Mouse (Mus musculus): ENCODE results near the gene Irgm1. TPM values are rescaled to one million over a fixed set of nuclear protein-coding genes. Genes with fewer than 3 reads are reported as not detected.
A peak's percentile ranks its signal among the peaks of the same experiment; 100 is the strongest.
"Not testable (repeated sequence)": the region's sequence is repeated elsewhere in the genome, so short reads cannot be mapped to it uniquely, and the experiment has no call there.

Irgm1 gene
- total RNA-seq, 1 experiment, result 5.7 TPM

DNA sequence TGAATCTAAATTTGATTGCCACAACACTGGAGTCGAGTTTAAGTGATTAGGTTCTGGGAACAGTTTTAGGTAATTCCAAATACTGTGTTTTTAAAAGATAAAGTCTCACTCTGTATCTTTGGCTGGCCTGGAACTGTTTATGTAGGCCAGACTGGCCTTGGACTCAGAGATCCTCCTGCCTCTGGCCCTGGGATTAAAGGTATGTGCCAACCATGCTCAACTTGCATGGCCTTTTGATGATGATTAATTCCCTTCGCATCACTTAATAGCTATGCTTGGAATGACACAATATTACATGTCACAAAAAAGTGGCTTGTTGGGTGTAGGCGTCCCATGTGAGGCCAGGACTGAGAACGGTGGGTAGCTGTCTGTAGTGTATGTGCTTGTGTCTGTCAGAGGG, 19.3 kb downstream of the Irgm1 start:
- no peak for DNase-seq (ENCODE audit: low read depth, low spot score)
- H3K4me1 ChIP-seq (ENCODE audit: control insufficient read depth in 2 of 2, insufficient read depth in 2 of 2, low read length in 2 of 2, poor library complexity in 1 of 2), result peaks cover 0 to 8% of the 10 kb centered on the region in 2 experiments; a peak in 1 of 4 replicates
- no peak overlapping the region for H3K9ac ChIP-seq (ENCODE audit: insufficient read depth, low read depth, low read length, poor library complexity, severe bottlenecking)
- H3K9me3 ChIP-seq (ENCODE audit: control insufficient read depth, insufficient read depth, low read depth, low read length), result no peaks in the 10 kb centered on the region
- TF ChIP-seq ZC3H11A (IDR thresholded peaks at IDR 0.05; ENCODE audit: borderline replicate concordance, low read depth, low read length), result no peak
- no peak for TF ChIP-seq CHD2 (IDR thresholded peaks at IDR 0.05; ENCODE audit: low read depth, low read length)
- TF ChIP-seq MAFK (IDR thresholded peaks at IDR 0.05; ENCODE audit: insufficient read depth, low read depth, low read length), result no peak
- TF ChIP-seq HCFC1 (IDR thresholded peaks at IDR 0.05; ENCODE audit: borderline replicate concordance, insufficient read depth, low read length), result no peak
- no peak for TF ChIP-seq ZNF384 (IDR thresholded peaks at IDR 0.05; ENCODE audit: low read depth, low read length)
- H3K4me3 ChIP-seq (ENCODE audit: insufficient read depth in 1 of 2, low read depth in 1 of 2, low read length in 2 of 2, poor library complexity in 1 of 2, severe bottlenecking in 1 of 2), result no peak overlapping the region
- no peaks in the 10 kb centered on the region for H3K36me3 ChIP-seq (ENCODE audit: control insufficient read depth, insufficient read depth, low read length, poor library complexity, severe bottlenecking)
- H3K27ac ChIP-seq (ENCODE audit: insufficient read depth, low read depth, low read length, poor library complexity, severe bottlenecking), result no peak overlapping the region
- in situ Hi-C loops (cut with MboI; ENCODE audit: low sequenced_read_pairs in 2 of 2, unreplicated experiment in 2 of 2), result loop anchor here (5.0 to 25.0 kb wide), 2 partner anchors 65 to 410 kb away; no protein-coding TSS in a partner anchor

DNA sequence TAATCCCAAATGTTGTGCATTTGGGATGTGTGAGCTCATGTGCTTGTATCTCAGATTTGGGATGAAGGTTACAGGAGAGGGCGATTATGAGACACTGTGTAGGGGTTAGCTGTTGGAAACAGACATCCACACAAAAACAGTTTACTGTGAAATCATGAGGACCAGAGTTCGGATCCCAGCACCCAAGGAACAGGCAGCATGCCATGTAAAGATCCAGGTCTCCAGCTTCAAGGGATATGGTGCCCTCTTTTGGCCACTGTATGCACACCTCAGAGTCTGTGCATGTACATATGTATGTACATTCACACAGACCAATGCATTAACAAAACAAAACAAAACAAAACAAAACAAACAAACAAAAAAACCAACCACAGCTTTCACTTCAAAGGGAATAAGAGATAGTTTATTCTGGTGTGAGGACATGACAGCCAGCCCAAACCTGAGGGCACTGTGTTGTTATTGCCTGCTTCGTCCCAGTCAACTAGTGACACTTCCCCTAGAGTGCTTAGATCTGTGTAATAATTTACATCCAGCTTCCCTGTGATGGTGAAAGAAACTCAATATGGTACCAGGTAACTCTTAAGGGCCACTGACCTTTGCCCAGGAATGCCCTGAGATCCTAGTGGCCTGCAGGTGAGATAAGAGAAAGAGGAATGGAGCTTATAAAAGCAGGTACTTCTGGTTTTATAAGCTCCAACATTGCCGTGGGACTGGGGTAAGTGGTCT, 20.1 kb downstream of the Irgm1 start:
- in situ Hi-C loops (cut with MboI; ENCODE audit: low sequenced_read_pairs in 2 of 2, unreplicated experiment in 2 of 2), result loop anchor here (5.0 to 25.0 kb wide), 2 partner anchors 64 to 411 kb away; no protein-coding TSS in a partner anchor
- H3K36me3 ChIP-seq (ENCODE audit: control insufficient read depth, insufficient read depth, low read length, poor library complexity, severe bottlenecking), result no peaks in the 10 kb centered on the region
- DNase-seq (ENCODE audit: low read depth, low spot score), result no peak
- TF ChIP-seq ZC3H11A (IDR thresholded peaks at IDR 0.05; ENCODE audit: borderline replicate concordance, low read depth, low read length) (peak; percentile 33; the same call in 1 of the 2 replicates), HCFC1 (IDR thresholded peaks at IDR 0.05; ENCODE audit: borderline replicate concordance, insufficient read depth, low read length) (no peak)
- H3K4me3 ChIP-seq (ENCODE audit: insufficient read depth in 1 of 2, low read depth in 1 of 2, low read length in 2 of 2, poor library complexity in 1 of 2, severe bottlenecking in 1 of 2), result no peak overlapping the region
- no peaks in the 10 kb centered on the region for H3K9me3 ChIP-seq (ENCODE audit: control insufficient read depth, insufficient read depth, low read depth, low read length)
- H3K4me1 ChIP-seq (ENCODE audit: control insufficient read depth in 2 of 2, insufficient read depth in 2 of 2, low read length in 2 of 2, poor library complexity in 1 of 2), result peaks cover 0 to 8% of the 10 kb centered on the region in 2 experiments; a peak in 1 of 4 replicates
- H3K9ac ChIP-seq (ENCODE audit: insufficient read depth, low read depth, low read length, poor library complexity, severe bottlenecking), result no peak overlapping the region
- H3K27ac ChIP-seq (ENCODE audit: insufficient read depth, low read depth, low read length, poor library complexity, severe bottlenecking), result no peak overlapping the region

DNA sequence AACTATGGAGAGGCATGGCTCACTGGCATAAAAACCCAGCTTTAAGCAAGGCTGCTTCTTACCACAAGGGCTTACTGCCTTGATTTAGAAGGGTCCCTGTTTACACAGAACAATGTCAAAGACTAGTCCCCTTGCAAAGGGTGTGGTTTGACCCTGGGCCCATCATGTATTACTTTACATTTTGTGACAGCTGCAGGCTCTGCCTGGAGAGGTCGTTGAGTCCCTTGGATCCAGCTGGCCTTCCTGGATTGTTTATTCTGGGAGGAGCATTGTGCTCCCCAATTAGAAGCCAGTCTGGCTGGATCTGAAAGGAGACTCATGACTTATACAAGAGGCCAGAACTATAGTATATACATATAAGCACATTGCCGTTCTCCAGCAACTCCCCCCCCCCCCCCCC, 21.2 kb downstream of the Irgm1 start:
- in situ Hi-C loops (cut with MboI; ENCODE audit: low sequenced_read_pairs in 2 of 2, unreplicated experiment in 2 of 2), result loop anchor here (5.0 to 25.0 kb wide), 2 partner anchors 63 to 412 kb away; no protein-coding TSS in a partner anchor
- no peak for TF ChIP-seq MAFK (IDR thresholded peaks at IDR 0.05; ENCODE audit: insufficient read depth, low read depth, low read length)
- TF ChIP-seq ZC3H11A (IDR thresholded peaks at IDR 0.05; ENCODE audit: borderline replicate concordance, low read depth, low read length), result no peak
- no peak for TF ChIP-seq CHD2 (IDR thresholded peaks at IDR 0.05; ENCODE audit: low read depth, low read length)
- no peak for TF ChIP-seq ZNF384 (IDR thresholded peaks at IDR 0.05; ENCODE audit: low read depth, low read length)
- TF ChIP-seq HCFC1 (IDR thresholded peaks at IDR 0.05; ENCODE audit: borderline replicate concordance, insufficient read depth, low read length), result no peak
- H3K9ac ChIP-seq (ENCODE audit: insufficient read depth, low read depth, low read length, poor library complexity, severe bottlenecking), result no peak overlapping the region
- no peak for DNase-seq (ENCODE audit: low read depth, low spot score)
- no peaks in the 10 kb centered on the region for H3K36me3 ChIP-seq (ENCODE audit: control insufficient read depth, insufficient read depth, low read length, poor library complexity, severe bottlenecking)
- no peak overlapping the region for H3K4me3 ChIP-seq (ENCODE audit: insufficient read depth in 1 of 2, low read depth in 1 of 2, low read length in 2 of 2, poor library complexity in 1 of 2, severe bottlenecking in 1 of 2)
- H3K4me1 ChIP-seq (ENCODE audit: control insufficient read depth in 2 of 2, insufficient read depth in 2 of 2, low read length in 2 of 2, poor library complexity in 1 of 2), result peaks cover 0 to 10% of the 10 kb centered on the region in 2 experiments; a peak in 1 of 4 replicates
- no peak overlapping the region for H3K27ac ChIP-seq (ENCODE audit: insufficient read depth, low read depth, low read length, poor library complexity, severe bottlenecking)
- no peaks in the 10 kb centered on the region for H3K9me3 ChIP-seq (ENCODE audit: control insufficient read depth, insufficient read depth, low read depth, low read length)

DNA sequence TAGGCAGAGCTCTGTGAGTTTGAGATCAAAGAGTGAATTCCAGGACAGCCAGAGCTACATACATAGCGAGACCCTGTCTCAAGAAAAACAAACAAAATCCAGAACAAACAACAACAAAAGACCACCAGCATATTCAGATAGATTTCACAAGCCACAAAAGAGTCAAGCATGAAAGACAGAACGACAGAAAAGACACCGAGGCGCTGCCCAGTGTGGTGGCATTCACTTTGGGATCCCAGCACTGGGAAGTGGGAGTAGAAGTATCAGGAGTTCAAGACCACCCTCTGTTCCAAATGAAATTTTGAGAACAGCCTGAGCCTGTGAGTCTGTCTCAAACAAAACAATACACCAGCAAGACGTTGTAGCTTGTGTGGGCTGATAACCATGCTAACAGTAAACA, 24.6 kb downstream of the Irgm1 start:
- DNase-seq (ENCODE audit: low read depth, low spot score), result no peak
- no peaks in the 10 kb centered on the region for H3K9me3 ChIP-seq (ENCODE audit: control insufficient read depth, insufficient read depth, low read depth, low read length)
- in situ Hi-C loops (cut with MboI; ENCODE audit: low sequenced_read_pairs in 2 of 2, unreplicated experiment in 2 of 2), result no loop called here

DNA sequence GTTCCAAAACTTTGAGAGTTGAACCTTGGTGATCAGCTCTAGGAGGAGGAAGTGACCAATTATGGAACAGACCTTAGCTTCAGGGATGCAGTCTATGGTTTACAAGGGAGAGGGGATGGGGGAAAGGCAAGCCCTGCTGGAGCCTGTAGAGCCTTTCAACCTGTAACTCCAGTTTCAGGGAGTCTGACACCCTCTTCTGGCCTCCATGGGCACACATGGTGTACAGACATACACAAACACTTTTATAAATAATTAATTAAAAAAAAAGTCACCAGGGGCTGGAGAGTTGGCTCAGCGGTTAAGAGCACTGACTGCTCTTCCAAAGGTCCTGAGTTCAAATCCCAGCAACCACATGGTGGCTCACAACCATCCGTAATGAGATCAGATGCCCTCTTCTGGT, 25.1 kb downstream of the Irgm1 start:
- H3K4me1 ChIP-seq (ENCODE audit: control insufficient read depth in 2 of 2, insufficient read depth in 2 of 2, low read length in 2 of 2, poor library complexity in 1 of 2); H3K36me3 ChIP-seq (ENCODE audit: control insufficient read depth, insufficient read depth, low read length, poor library complexity, severe bottlenecking); H3K9me3 ChIP-seq (ENCODE audit: control insufficient read depth, insufficient read depth, low read depth, low read length); H3K27ac ChIP-seq (ENCODE audit: insufficient read depth, low read depth, low read length, poor library complexity, severe bottlenecking); in situ Hi-C loops (cut with MboI; ENCODE audit: low sequenced_read_pairs in 2 of 2, unreplicated experiment in 2 of 2); H3K4me3 ChIP-seq (ENCODE audit: insufficient read depth in 1 of 2, low read depth in 1 of 2, low read length in 2 of 2, poor library complexity in 1 of 2, severe bottlenecking in 1 of 2); DNase-seq (ENCODE audit: low read depth, low spot score); H3K9ac ChIP-seq (ENCODE audit: insufficient read depth, low read depth, low read length, poor library complexity, severe bottlenecking): not testable (repeated sequence)

More for the DNA sequence above, 24.6 kb downstream of the Irgm1 start:
- Histone ChIP-seq H3K27ac (ENCODE audit: insufficient read depth, low read depth, low read length, poor library complexity, severe bottlenecking) (no peak overlapping the region), H3K9ac (ENCODE audit: insufficient read depth, low read depth, low read length, poor library complexity, severe bottlenecking) (no peak overlapping the region), H3K4me1 (ENCODE audit: control insufficient read depth in 2 of 2, insufficient read depth in 2 of 2, low read length in 2 of 2, poor library complexity in 1 of 2) (peaks cover 0 to 8% of the 10 kb centered on the region in 2 experiments; a peak in 1 of 4 replicates), H3K4me3 (ENCODE audit: insufficient read depth in 1 of 2, low read depth in 1 of 2, low read length in 2 of 2, poor library complexity in 1 of 2, severe bottlenecking in 1 of 2) (no peak overlapping the region), H3K36me3 (ENCODE audit: control insufficient read depth, insufficient read depth, low read length, poor library complexity, severe bottlenecking) (no peaks in the 10 kb centered on the region)
- no peak for TF ChIP-seq ZC3H11A (IDR thresholded peaks at IDR 0.05; ENCODE audit: borderline replicate concordance, low read depth, low read length)
- TF ChIP-seq HCFC1 (IDR thresholded peaks at IDR 0.05; ENCODE audit: borderline replicate concordance, insufficient read depth, low read length), result no peak
- no peak for TF ChIP-seq MAFK (IDR thresholded peaks at IDR 0.05; ENCODE audit: insufficient read depth, low read depth, low read length)
